Mouse (Mus musculus) midbrain, embryonic 15.5 days (tissue): ENCODE results near the gene Arl6ip1. TPM values are rescaled to one million over a fixed set of nuclear protein-coding genes. Genes with fewer than 3 reads are reported as not detected.

Experiments
- polyA plus RNA-seq: library from polyadenylated mRNA; unstranded; fragments of >200 nt; fragmentation: Nextera tagmentation; extraction: Ambion mirVana; gene quantifications from 2 replicates; pipeline ENCODE4 v1.2.1, GENCODE M21; 2015

Arl6ip1 gene
- polyA plus RNA-seq, 1 experiment from 2014 or later, result 503 TPM

Other genes with a start within 250 kb of the Arl6ip1 start
- 356 and 359 TPM in 2 replicates for gene Rps15a, start 13.5 kb downstream of the Arl6ip1 start, polyA plus RNA-seq
- 22.5 and 24.5 TPM in 2 replicates for gene Smg1, start 114.0 kb upstream of the Arl6ip1 start, polyA plus RNA-seq